Mouse (Mus musculus) mouse trophoblast stem cell (cell line): ENCODE measurements around the gene Celsr1.

Experiments
- in situ Hi-C, 2 experiments: fragments of 300-500 bp; cut with MseI, MboI; formaldehyde crosslinking; loops; 2 replicates in 1 of 2; 3 replicates in 1 of 2; pipeline ENCODE4 v1.15.1; 2025

Gene Celsr1

GRCm38 (mm10) chr15:86064191-86064849 lies 30.7 kb upstream of the Celsr1 start:
- in situ Hi-C loops, result no loop called here

- in situ Hi-C loops, result no loop called here
Observed at GRCm38 (mm10) chr15:86061848-86062481, 28.4 kb upstream of the Celsr1 start.

- in situ Hi-C loops, result no loop called here
Observed at GRCm38 (mm10) chr15:86061221-86061620, 27.6 kb upstream of the Celsr1 start.

- in situ Hi-C loops, result no loop called here
Observed at GRCm38 (mm10) chr15:86060581-86060980, 27.0 kb upstream of the Celsr1 start.

- in situ Hi-C loops, result no loop called here
Observed at GRCm38 (mm10) chr15:86059835-86060380, 26.3 kb upstream of the Celsr1 start.

- in situ Hi-C loops, result no loop called here
Observed at GRCm38 (mm10) chr15:86058931-86059834, 25.6 kb upstream of the Celsr1 start.

GRCm38 (mm10) chr15:86058394-86058915 lies 24.9 kb upstream of the Celsr1 start:
- in situ Hi-C loops, result no loop called here

- in situ Hi-C loops, result no loop called here
Observed at GRCm38 (mm10) chr15:86057908-86058307, 24.3 kb upstream of the Celsr1 start.

- in situ Hi-C loops, result no loop called here
Observed at GRCm38 (mm10) chr15:86057413-86057812, 23.8 kb upstream of the Celsr1 start, which contains the start of gene Gramd4. TSS of gene Gramd4 (plus strand) at chr15:86057695.

GRCm38 (mm10) chr15:86056221-86056760 lies 22.7 kb upstream of the Celsr1 start:
- in situ Hi-C loops, result no loop called here

- in situ Hi-C loops, result loop anchor here (5.0 kb wide), 1 partner anchor 82 kb away; no protein-coding TSS in a partner anchor
Observed at GRCm38 (mm10) chr15:86054861-86055260, 21.3 kb upstream of the Celsr1 start.

- in situ Hi-C loops, result loop anchor here (5.0 kb wide), 1 partner anchor 83 kb away; no protein-coding TSS in a partner anchor
Observed at GRCm38 (mm10) chr15:86053890-86054536, 20.4 kb upstream of the Celsr1 start.

GRCm38 (mm10) chr15:86051878-86052478 lies 18.4 kb upstream of the Celsr1 start:
- in situ Hi-C loops, result loop anchor here (5.0 kb wide), 1 partner anchor 85 kb away; no protein-coding TSS in a partner anchor

GRCm38 (mm10) chr15:86051152-86051551 lies 17.6 kb upstream of the Celsr1 start:
- in situ Hi-C loops, result loop anchor here (5.0 kb wide), 1 partner anchor 86 kb away; no protein-coding TSS in a partner anchor

GRCm38 (mm10) chr15:86050170-86050743 lies 16.7 kb upstream of the Celsr1 start:
- in situ Hi-C loops, result loop anchor here (5.0 kb wide), 1 partner anchor 87 kb away; no protein-coding TSS in a partner anchor

GRCm38 (mm10) chr15:86049510-86049909 lies 15.9 kb upstream of the Celsr1 start:
- in situ Hi-C loops, result no loop called here

GRCm38 (mm10) chr15:86042364-86042763 lies 8.8 kb upstream of the Celsr1 start:
- in situ Hi-C loops, result loop anchor here (5.0 kb wide), 2 partner anchors 130 to 135 kb away; no protein-coding TSS in a partner anchor

GRCm38 (mm10) chr15:86041421-86041820 lies 7.8 kb upstream of the Celsr1 start:
- in situ Hi-C loops, result loop anchor here (5.0 kb wide), 2 partner anchors 129 to 134 kb away; no protein-coding TSS in a partner anchor

GRCm38 (mm10) chr15:86038802-86039201 lies 5.2 kb upstream of the Celsr1 start:
- in situ Hi-C loops, result no loop called here

- in situ Hi-C loops, result no loop called here
Observed at GRCm38 (mm10) chr15:86035913-86036312, 2.3 kb upstream of the Celsr1 start.
